ENCODE assay signal across 14 mouse cellular contexts in genomic region chr13:108428809-108429208, GRCm38 (mm10).
"Had no signal": no experiment of that assay in that cellular context is flagged by ENCODE, and none has a peak within 500 bp of the region (broad histone marks: within the 10 kb centered on the region; RNA-seq: fewer than 3 reads in every experiment).

No protein-coding gene starts in this region.

- H3K27me3 ChIP-seq: liver, embryonic 12.5 days; midbrain, embryonic 12.5 days; neural tube, embryonic 13.5 days had no signal

- H3K4me2 ChIP-seq: liver, embryonic 12.5 days; lung, embryonic 14.5 days; midbrain, embryonic 12.5 days; neural tube, embryonic 13.5 days had no signal

- H3K4me1 ChIP-seq: liver, embryonic 12.5 days; midbrain, embryonic 12.5 days had no signal

- H3K27ac ChIP-seq: liver, embryonic 12.5 days; liver, embryonic 14.5 days; midbrain, embryonic 12.5 days; neural tube, embryonic 13.5 days had no signal

- DNase-seq: lung, adult 18-20 months; lung, embryonic 14.5 days; lung, postnatal 10 days; lung, postnatal 4 days; retina, postnatal 1 day; right cerebral cortex, adult 18-20 months; thymus, adult 18-20 months; thymus, postnatal 14 days; thymus, postnatal 36 days had no signal

- H3K9me3 ChIP-seq: liver, embryonic 12.5 days; midbrain, embryonic 12.5 days; neural tube, embryonic 13.5 days had no signal

- H3K9ac ChIP-seq: liver, embryonic 12.5 days; liver, embryonic 14.5 days; lung, embryonic 14.5 days; midbrain, embryonic 12.5 days; neural tube, embryonic 13.5 days had no signal

- H3K36me3 ChIP-seq: liver, embryonic 12.5 days; midbrain, embryonic 12.5 days; neural tube, embryonic 13.5 days had no signal

- ATAC-seq: liver, embryonic 12.5 days had no signal

- H3K4me3 ChIP-seq: liver, embryonic 12.5 days; midbrain, embryonic 12.5 days; myocyte; neural tube, embryonic 13.5 days had no signal
